Mouse (Mus musculus): ENCODE results near the gene Tango2.

- TF ChIP-seq CTCF (conservative IDR thresholded peaks at IDR 0.05 in 1 of 2, IDR thresholded peaks at IDR 0.05 in 1 of 2; ENCODE audit: low read depth in 2 of 2, low read length in 2 of 2) = no peak
- no peak for TF ChIP-seq POLR2A (IDR thresholded peaks at IDR 0.05; ENCODE audit: low read depth, low read length)
- no peak for TF ChIP-seq E2F4 (IDR thresholded peaks at IDR 0.05; ENCODE audit: insufficient replicate concordance, low read depth, low read length)
- no peak for TF ChIP-seq ZMIZ1 (IDR thresholded peaks at IDR 0.05; ENCODE audit: low read depth, low read length)
- no peak for TF ChIP-seq USF2 (conservative IDR thresholded peaks at IDR 0.05; ENCODE audit: low read depth, low read length)
- TF ChIP-seq USF1 (IDR thresholded peaks at IDR 0.05; ENCODE audit: low read depth, low read length) = no peak
These were observed 59.7 kb downstream of the Tango2 start for GRCm38 (mm10) chr16:18288166-18288565.
